Mouse (Mus musculus): ENCODE measurements at regions not wholly inside any gene's neighbourhood (a gene's known extent, or its start where the extent isn't known, plus 50 kb on each side); places are given as distances from the start of the nearest gene placed in this dataset.

- DNase-seq (ENCODE audit: low read depth, low spot score) = no peak
- Histone ChIP-seq H3K9me3 (replicated peaks; ENCODE audit: insufficient read depth, low read length) (no peaks in the 10 kb centered on the region), H3K27me3 (ENCODE audit: control insufficient read depth in 1 of 2, insufficient read depth in 2 of 2, low read length in 2 of 2) (no peaks in the 10 kb centered on the region), H3K4me3 (ENCODE audit: control insufficient read depth in 1 of 2, insufficient read depth in 1 of 2, low read depth in 2 of 2, low read length in 2 of 2) (no peak overlapping the region), H3K4me1 (ENCODE audit: control insufficient read depth in 1 of 2, insufficient read depth in 2 of 2, low read length in 2 of 2) (no peaks in the 10 kb centered on the region), H3K9ac (ENCODE audit: control insufficient read depth, low read depth, low read length, poor library complexity, severe bottlenecking) (no peak overlapping the region), H3K36me3 (ENCODE audit: control insufficient read depth in 1 of 2, insufficient read depth in 2 of 2, low read length in 2 of 2) (no peaks in the 10 kb centered on the region), H3K27ac (ENCODE audit: control insufficient read depth, low read depth, low read length) (no peak overlapping the region), H3K79me2 (ENCODE audit: control insufficient read depth, insufficient read depth, low read length, poor library complexity) (no peaks in the 10 kb centered on the region)
- no peak for TF ChIP-seq MAX (IDR thresholded peaks at IDR 0.05; ENCODE audit: low read length)
- TF ChIP-seq JUND (IDR thresholded peaks at IDR 0.05; ENCODE audit: low read depth, low read length) = no peak
- TF ChIP-seq MAFK (IDR thresholded peaks at IDR 0.05; ENCODE audit: borderline replicate concordance, low read depth, low read length) = no peak
- no peak for TF ChIP-seq POLR2AphosphoS5 (IDR thresholded peaks at IDR 0.05; ENCODE audit: borderline replicate concordance, low read depth, low read length)
- TF ChIP-seq EP300 (IDR thresholded peaks at IDR 0.05; ENCODE audit: low read depth in 1 of 2, low read length in 2 of 2) = no peak
- no peak for TF ChIP-seq HCFC1 (IDR thresholded peaks at IDR 0.05; ENCODE audit: low read depth, low read length)
- no peak for TF ChIP-seq RAD21 (IDR thresholded peaks at IDR 0.05; ENCODE audit: low read depth, low read length)
- TF ChIP-seq MEF2A (IDR thresholded peaks at IDR 0.05; ENCODE audit: extremely low read depth, insufficient replicate concordance, low read depth, low read length, poor library complexity, severe bottlenecking) = no peak
- TF ChIP-seq SMC3 (IDR thresholded peaks at IDR 0.05; ENCODE audit: low read depth, low read length) = no peak
- TF ChIP-seq ELF1 (IDR thresholded peaks at IDR 0.05; ENCODE audit: low read depth, low read length) = no peak
- no peak for TF ChIP-seq KAT2A (conservative IDR thresholded peaks at IDR 0.05; ENCODE audit: low read depth, low read length)
- no peak for TF ChIP-seq BHLHE40 (IDR thresholded peaks at IDR 0.05; ENCODE audit: borderline replicate concordance, low read depth, low read length)
- TF ChIP-seq ETS1 (IDR thresholded peaks at IDR 0.05; ENCODE audit: low read depth, low read length) = no peak
- no peak for TF ChIP-seq ZNF384 (IDR thresholded peaks at IDR 0.05; ENCODE audit: low read depth, low read length)
- TF ChIP-seq CHD1 (IDR thresholded peaks at IDR 0.05; ENCODE audit: low read depth, low read length) = no peak
Measured at GRCm38 (mm10) chr8:115982326-115982725, 274.7 kb upstream of the Maf start.

DNA sequence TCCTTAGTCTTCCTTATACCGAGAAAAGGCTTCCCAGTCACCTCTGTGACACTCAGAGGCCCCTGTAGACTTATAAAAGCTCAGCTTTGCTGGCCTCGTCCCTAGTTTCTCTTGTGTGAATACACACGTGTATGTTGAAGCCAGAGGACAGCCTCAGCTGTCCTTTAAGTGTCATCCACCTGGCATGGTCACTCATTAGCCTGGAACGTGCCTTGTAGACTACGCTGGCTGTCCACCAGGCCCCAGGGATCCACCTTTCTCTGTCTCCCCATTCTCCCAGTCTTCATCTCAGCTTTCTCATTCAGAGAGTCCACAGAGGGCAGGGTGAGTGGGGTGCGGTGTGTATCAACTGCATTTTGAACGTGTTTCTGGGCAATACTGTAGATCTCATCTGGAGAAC lies 273.8 kb upstream of the Maf start:
- Histone ChIP-seq H3K9ac (ENCODE audit: control insufficient read depth, low read depth, low read length, poor library complexity, severe bottlenecking) (no peak overlapping the region), H3K27ac (ENCODE audit: control insufficient read depth, low read depth, low read length) (no peak overlapping the region), H3K36me3 (ENCODE audit: control insufficient read depth in 1 of 2, insufficient read depth in 2 of 2, low read length in 2 of 2) (no peaks in the 10 kb centered on the region), H3K27me3 (ENCODE audit: control insufficient read depth in 1 of 2, insufficient read depth in 2 of 2, low read length in 2 of 2) (no peaks in the 10 kb centered on the region), H3K79me2 (ENCODE audit: control insufficient read depth, insufficient read depth, low read length, poor library complexity) (no peaks in the 10 kb centered on the region), H3K4me3 (ENCODE audit: control insufficient read depth in 1 of 2, insufficient read depth in 1 of 2, low read depth in 2 of 2, low read length in 2 of 2) (no peak overlapping the region), H3K9me3 (replicated peaks; ENCODE audit: insufficient read depth, low read length) (no peaks in the 10 kb centered on the region), H3K4me1 (ENCODE audit: control insufficient read depth in 1 of 2, insufficient read depth in 2 of 2, low read length in 2 of 2) (no peaks in the 10 kb centered on the region)
- TF ChIP-seq CHD1 (IDR thresholded peaks at IDR 0.05; ENCODE audit: low read depth, low read length) = no peak
- no peak for TF ChIP-seq KAT2A (conservative IDR thresholded peaks at IDR 0.05; ENCODE audit: low read depth, low read length)
- TF ChIP-seq BHLHE40 (IDR thresholded peaks at IDR 0.05; ENCODE audit: borderline replicate concordance, low read depth, low read length) = no peak
- no peak for TF ChIP-seq MAFK (IDR thresholded peaks at IDR 0.05; ENCODE audit: borderline replicate concordance, low read depth, low read length)
- TF ChIP-seq E2F4 (IDR thresholded peaks at IDR 0.05; ENCODE audit: borderline replicate concordance, low read depth, low read length) = no peak
- TF ChIP-seq SMC3 (IDR thresholded peaks at IDR 0.05; ENCODE audit: low read depth, low read length) = no peak
- no peak for TF ChIP-seq ETS1 (IDR thresholded peaks at IDR 0.05; ENCODE audit: low read depth, low read length)
- TF ChIP-seq GABPA (IDR thresholded peaks at IDR 0.05; ENCODE audit: low read depth, low read length) = no peak
- TF ChIP-seq TCF12 (IDR thresholded peaks at IDR 0.05; ENCODE audit: low read depth, low read length) = no peak
- no peak for TF ChIP-seq MXI1 (IDR thresholded peaks at IDR 0.05; ENCODE audit: low read depth, low read length)
- TF ChIP-seq UBTF (IDR thresholded peaks at IDR 0.05; ENCODE audit: borderline replicate concordance, insufficient read depth, low read depth, low read length) = no peak
- no peak for TF ChIP-seq HCFC1 (IDR thresholded peaks at IDR 0.05; ENCODE audit: low read depth, low read length)
- no peak for TF ChIP-seq ELF1 (IDR thresholded peaks at IDR 0.05; ENCODE audit: low read depth, low read length)
- no peak for TF ChIP-seq MAX (IDR thresholded peaks at IDR 0.05; ENCODE audit: low read length)
- no peak for DNase-seq (ENCODE audit: low read depth, low spot score)

Measured in MEL (cell line).